Mouse (Mus musculus) ES-Bruce4 (cell line): Measurements from ENCODE around the gene Gm49383.

ENCODE experiments used
- CTCF ChIP-seq: IDR thresholded peaks from one replicate; pipeline ENCODE4 v1.8.1; 2011; ENCODE audit warnings: low read depth, low read length
- EP300 ChIP-seq: IDR thresholded peaks from 2 replicates; pipeline ENCODE4 v1.6.1; 2011; ENCODE audit warnings: low read depth, low read length; ENCODE audit not compliant: insufficient read depth

GRCm38 (mm10) chr12:69184342-69185295, 12.3 kb downstream of the Gm49383 start:
- no peak for TF ChIP-seq CTCF
- no peak for TF ChIP-seq EP300
